Mouse (Mus musculus) forebrain, embryonic 12.5 days (tissue): ENCODE measurements at regions not wholly inside any gene's neighbourhood (a gene's known extent, or its start where the extent isn't known, plus 50 kb on each side); places are given as distances from the start of the nearest gene placed in this dataset.
A peak's percentile ranks its signal among the peaks of the same experiment; 100 is the strongest.

ENCODE experiments used
- ATAC-seq: fragments of 200-750 bp; cut with Nextera tagmentation; 2 replicates; pipeline ENCODE4 v1.8.0; 2017; ENCODE audit warnings: moderate TSS enrichment; ENCODE audit not compliant: low FRiP score
- H3K27ac ChIP-seq: fragments of 300-500 bp; sonication (generic); 2 replicates; pipeline ENCODE4 v1.5.1; 2016; ENCODE audit warnings: mild to moderate bottlenecking
- H3K27me3 ChIP-seq: fragments of 300-500 bp; sonication (generic); 2 replicates; pipeline ENCODE4 v1.6.1; 2016; ENCODE audit warnings: mild to moderate bottlenecking
- H3K36me3 ChIP-seq: fragments of 300-500 bp; sonication (generic); replicated peaks from 2 replicates; pipeline ENCODE4 v1.6.1; 2016; ENCODE audit warnings: mild to moderate bottlenecking
- H3K4me1 ChIP-seq: fragments of 300-500 bp; sonication (generic); 2 replicates; pipeline ENCODE4 v1.6.1; 2016
- H3K4me2 ChIP-seq: fragments of 300-500 bp; sonication (generic); 2 replicates; pipeline ENCODE4 v1.6.1; 2016; ENCODE audit warnings: mild to moderate bottlenecking, moderate library complexity
- H3K4me3 ChIP-seq: fragments of 300-500 bp; sonication (generic); replicated peaks from 2 replicates; pipeline ENCODE4 v1.5.1; 2016; ENCODE audit warnings: mild to moderate bottlenecking
- H3K9ac ChIP-seq: fragments of 300-500 bp; sonication (generic); 2 replicates; pipeline ENCODE4 v1.6.1; 2016; ENCODE audit warnings: mild to moderate bottlenecking
- H3K9me3 ChIP-seq: fragments of 300-500 bp; sonication (generic); 2 replicates; pipeline ENCODE4 v1.6.1; 2016
- WGBS: fragments of 180-500 bp; shearing (Covaris S2); methylation state at CpG from one replicate; pipeline ENCODE4 v1.1.7; 2016; 5-methylcytosine and 5-hydroxymethylcytosine counted together

DNA sequence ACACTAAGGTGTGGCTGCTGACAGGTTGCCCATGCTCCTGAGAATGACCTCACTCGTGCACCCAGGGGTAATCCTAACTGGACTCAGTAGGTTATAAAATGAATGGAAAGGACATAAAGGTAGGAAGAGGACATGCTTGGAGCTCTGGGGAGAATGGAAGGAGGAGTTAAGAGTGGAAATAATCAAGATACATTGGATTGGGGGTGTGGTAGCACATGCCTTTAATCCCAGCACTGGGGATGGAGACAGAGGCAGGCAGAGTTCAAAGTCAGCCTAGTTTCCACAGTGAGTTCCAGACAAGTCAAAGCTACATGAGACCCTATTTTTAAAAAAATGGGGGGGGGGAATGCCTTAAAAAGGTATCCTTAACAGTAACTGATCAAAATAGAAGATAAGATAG, 167.9 kb upstream of the Hnrnpa3 start:
- H3K27me3 ChIP-seq: no peaks in the 10 kb centered on the region
- no peak overlapping the region for H3K4me2 ChIP-seq
- H3K4me3 ChIP-seq: no peak overlapping the region
- H3K36me3 ChIP-seq: no peaks in the 10 kb centered on the region
- H3K27ac ChIP-seq: no peak overlapping the region
- no peak overlapping the region for H3K9ac ChIP-seq
- peaks cover 13% of the 10 kb centered on the region; the same call in 1 of the 2 replicates for H3K4me1 ChIP-seq
- no peaks in the 10 kb centered on the region for H3K9me3 ChIP-seq
- no peak for ATAC-seq
- 84% methylated on average over 1 of the region's 1 CpGs for WGBS

GRCm38 (mm10) chr2:75491789-75492500, 167.1 kb upstream of the Hnrnpa3 start:
- Histone ChIP-seq H3K27me3 (no peaks in the 10 kb centered on the region), H3K36me3 (no peaks in the 10 kb centered on the region), H3K9ac (no peak overlapping the region), H3K27ac (no peak overlapping the region), H3K4me3 (no peak overlapping the region), H3K4me2 (no peak overlapping the region), H3K4me1 (peaks cover 13% of the 10 kb centered on the region; the same call in 1 of the 2 replicates), H3K9me3 (no peaks in the 10 kb centered on the region)
- 39% methylated on average over 3 of the region's 3 CpGs for WGBS
- ATAC-seq: no peak

GRCm38 (mm10) chr2:75492501-75492898, 166.6 kb upstream of the Hnrnpa3 start:
- WGBS: 69% methylated on average over 4 of the region's 4 CpGs
- ATAC-seq: no peak

DNA sequence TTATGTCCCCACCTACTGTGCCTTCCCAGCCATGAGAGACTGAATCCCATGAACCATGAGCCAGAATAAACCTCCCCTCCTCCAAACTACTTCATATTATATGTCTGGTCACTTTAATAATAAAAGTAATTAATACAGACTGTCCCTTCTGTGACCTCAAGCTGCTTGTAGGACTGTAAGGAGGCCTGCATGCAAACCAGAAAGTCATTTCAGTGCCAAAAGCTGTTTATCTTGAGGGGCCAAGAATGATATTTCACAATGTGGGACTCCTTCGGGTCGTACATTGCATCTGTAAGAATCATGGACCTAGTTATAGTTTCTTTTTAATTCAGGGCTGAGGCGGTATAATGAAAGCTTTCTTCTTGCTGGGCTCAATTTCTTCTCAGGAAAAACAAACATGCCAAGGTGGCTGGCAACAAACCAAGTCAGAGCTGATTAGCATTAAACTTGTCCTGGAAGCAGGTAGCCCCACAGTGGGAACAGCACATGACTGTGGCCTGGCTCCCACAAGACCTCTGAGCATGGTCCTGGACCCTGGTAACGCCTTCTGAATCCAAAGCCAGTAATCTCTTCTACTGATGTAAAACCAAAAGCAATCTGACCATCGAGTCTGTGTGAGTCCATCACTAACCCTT, 162.3 kb upstream of the Hnrnpa3 start:
- WGBS: 87% methylated on average over 5 of the region's 5 CpGs
- H3K9me3 ChIP-seq: no peaks in the 10 kb centered on the region
- no peak overlapping the region for H3K4me2 ChIP-seq
- H3K4me1 ChIP-seq: peaks cover 11% of the 10 kb centered on the region; the same call in 1 of the 2 replicates
- no peaks in the 10 kb centered on the region for H3K36me3 ChIP-seq
- H3K27me3 ChIP-seq: no peaks in the 10 kb centered on the region
- H3K9ac ChIP-seq: no peak overlapping the region
- no peak overlapping the region for H3K27ac ChIP-seq
- H3K4me3 ChIP-seq: no peak overlapping the region
- no peak for ATAC-seq

More at GRCm38 (mm10) chr2:75492501-75492898, 166.6 kb upstream of the Hnrnpa3 start:
- no peaks in the 10 kb centered on the region for H3K9me3 ChIP-seq
- no peak overlapping the region for H3K4me3 ChIP-seq
- H3K4me1 ChIP-seq: peaks cover 13% of the 10 kb centered on the region; the same call in 1 of the 2 replicates
- H3K4me2 ChIP-seq: no peak overlapping the region
- no peak overlapping the region for H3K9ac ChIP-seq
- no peak overlapping the region for H3K27ac ChIP-seq
- no peaks in the 10 kb centered on the region for H3K27me3 ChIP-seq
- no peaks in the 10 kb centered on the region for H3K36me3 ChIP-seq

GRCm38 (mm10) chr2:75510223-75510622, 148.8 kb upstream of the Hnrnpa3 start:
- H3K9ac ChIP-seq: no peak overlapping the region
- ATAC-seq: no peak
- H3K4me1 ChIP-seq: peaks cover 9% of the 10 kb centered on the region
- H3K4me3 ChIP-seq: no peak overlapping the region
- no peaks in the 10 kb centered on the region for H3K9me3 ChIP-seq
- no peaks in the 10 kb centered on the region for H3K36me3 ChIP-seq
- H3K27me3 ChIP-seq: no peaks in the 10 kb centered on the region
- no peak overlapping the region for H3K4me2 ChIP-seq
- whole genome bisulfite sequencing: 43% methylated on average over 4 of the region's 4 CpGs
- no peak overlapping the region for H3K27ac ChIP-seq

DNA sequence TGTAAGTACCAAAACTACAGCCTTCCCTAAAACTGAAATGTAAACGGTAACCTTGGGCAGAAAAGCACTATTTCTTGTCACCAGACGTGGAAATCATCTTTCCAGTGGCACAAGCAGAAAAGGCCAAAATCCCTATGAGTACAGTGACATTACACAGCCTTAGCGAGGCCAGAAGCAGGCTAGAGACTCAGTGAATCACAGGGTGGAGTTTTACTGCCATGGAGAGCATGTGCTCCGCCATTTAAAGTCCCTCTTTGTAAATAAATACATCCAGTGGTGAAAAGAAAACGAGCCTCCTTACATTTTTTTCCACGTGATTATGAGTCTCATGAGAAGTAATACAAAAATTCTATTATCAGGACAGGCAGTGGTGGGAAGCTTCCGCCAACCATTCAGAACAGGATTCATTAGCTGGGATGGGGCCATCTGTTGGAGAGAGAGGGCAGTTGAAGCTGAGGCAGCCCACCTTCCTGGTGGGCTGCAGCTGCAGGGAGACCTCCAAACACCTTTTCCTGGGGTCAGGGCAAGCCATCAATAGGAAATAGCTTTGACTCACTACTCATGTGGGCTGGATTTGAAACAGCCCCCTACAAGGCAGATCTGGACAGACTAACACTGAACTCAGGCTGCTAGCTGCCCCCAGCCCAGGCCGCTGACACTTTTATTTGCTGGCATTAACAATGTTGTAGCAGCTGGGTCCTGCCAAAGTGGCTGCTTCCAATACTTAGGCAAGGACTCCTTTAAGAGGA, 146.5 kb upstream of the Hnrnpa3 start:
- Histone ChIP-seq H3K27ac (0 out of 2 replicates have a peak overlapping the region, but pooled peaks have one; percentile 9), H3K9me3 (no peaks in the 10 kb centered on the region), H3K4me3 (no peak overlapping the region), H3K9ac (no peak overlapping the region), H3K4me2 (no peak overlapping the region), H3K4me1 (peaks cover 9% of the 10 kb centered on the region), H3K27me3 (no peaks in the 10 kb centered on the region), H3K36me3 (no peaks in the 10 kb centered on the region)
- ATAC-seq: no peak
- WGBS: 68% methylated on average over 8 of the region's 8 CpGs

DNA sequence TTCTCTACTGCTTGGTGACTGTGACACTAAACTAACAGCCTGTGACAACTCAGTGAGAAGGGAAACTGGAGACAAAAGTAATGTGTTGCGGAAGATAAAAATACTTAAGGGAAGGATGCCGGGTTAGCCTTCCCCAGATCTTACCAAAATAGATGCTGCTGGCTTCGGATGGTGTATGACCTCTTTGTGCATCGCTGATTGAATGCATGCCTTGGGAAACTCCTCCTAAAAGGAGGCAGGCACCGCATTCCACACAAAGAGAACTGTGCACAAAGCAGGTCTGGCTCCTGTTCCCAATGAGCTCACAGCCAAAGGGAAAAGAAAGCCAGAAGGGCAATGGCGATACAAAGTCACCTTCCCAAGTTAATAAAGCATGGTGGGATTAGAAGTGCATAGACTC, 144.9 kb upstream of the Hnrnpa3 start:
- H3K9me3 ChIP-seq: no peaks in the 10 kb centered on the region
- no peaks in the 10 kb centered on the region for H3K27me3 ChIP-seq
- H3K4me1 ChIP-seq: peaks cover 9% of the 10 kb centered on the region
- no peak overlapping the region for H3K27ac ChIP-seq
- H3K36me3 ChIP-seq: no peaks in the 10 kb centered on the region
- no peak for ATAC-seq
- no peak overlapping the region for H3K4me2 ChIP-seq
- 31% methylated on average over 6 of the region's 6 CpGs for WGBS
- H3K9ac ChIP-seq: no peak overlapping the region
- no peak overlapping the region for H3K4me3 ChIP-seq

DNA sequence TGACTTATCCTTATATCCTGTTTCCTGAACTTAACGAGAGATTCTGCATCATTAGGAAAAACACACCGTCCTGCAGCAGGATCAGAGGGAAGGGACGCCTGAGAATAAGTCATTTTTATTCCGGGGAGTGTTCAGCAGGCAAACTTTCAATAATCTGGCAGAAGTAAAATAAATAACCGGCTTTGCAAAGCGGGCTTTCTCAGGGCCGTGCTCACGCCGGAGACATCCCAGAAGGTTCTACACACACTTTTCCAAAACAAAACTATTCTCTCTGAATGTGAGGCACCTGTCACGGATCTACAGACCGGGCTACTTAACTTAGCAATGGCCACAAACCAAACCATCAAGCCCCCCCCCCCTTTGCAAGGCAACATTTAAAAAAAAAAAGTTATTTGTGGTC, 142.8 kb upstream of the Hnrnpa3 start:
- WGBS: 80% methylated on average over 11 of the region's 11 CpGs
- H3K4me3 ChIP-seq: no peak overlapping the region
- no peak overlapping the region for H3K4me2 ChIP-seq
- no peak for ATAC-seq
- H3K27me3 ChIP-seq: no peaks in the 10 kb centered on the region
- no peaks in the 10 kb centered on the region for H3K36me3 ChIP-seq
- H3K9me3 ChIP-seq: no peaks in the 10 kb centered on the region
- no peak overlapping the region for H3K27ac ChIP-seq
- H3K4me1 ChIP-seq: no peaks in the 10 kb centered on the region
- no peak overlapping the region for H3K9ac ChIP-seq

GRCm38 (mm10) chr2:75517096-75517495, 142.0 kb upstream of the Hnrnpa3 start:
- Histone ChIP-seq H3K4me1 (no peaks in the 10 kb centered on the region), H3K4me2 (no peak overlapping the region), H3K27me3 (no peaks in the 10 kb centered on the region), H3K9ac (no peak overlapping the region), H3K36me3 (no peaks in the 10 kb centered on the region), H3K27ac (no peak overlapping the region), H3K9me3 (no peaks in the 10 kb centered on the region), H3K4me3 (no peak overlapping the region)
- ATAC-seq: no peak
- WGBS: 95% methylated on average over 3 of the region's 3 CpGs

- Histone ChIP-seq H3K27ac (no peak overlapping the region), H3K27me3 (no peaks in the 10 kb centered on the region), H3K4me2 (no peak overlapping the region), H3K9ac (no peak overlapping the region), H3K4me3 (no peak overlapping the region), H3K4me1 (no peaks in the 10 kb centered on the region), H3K9me3 (no peaks in the 10 kb centered on the region), H3K36me3 (no peaks in the 10 kb centered on the region)
- WGBS: 83% methylated on average over 1 of the region's 1 CpGs
- ATAC-seq: no peak
Observed at GRCm38 (mm10) chr2:75518607-75519006, 140.5 kb upstream of the Hnrnpa3 start.

DNA sequence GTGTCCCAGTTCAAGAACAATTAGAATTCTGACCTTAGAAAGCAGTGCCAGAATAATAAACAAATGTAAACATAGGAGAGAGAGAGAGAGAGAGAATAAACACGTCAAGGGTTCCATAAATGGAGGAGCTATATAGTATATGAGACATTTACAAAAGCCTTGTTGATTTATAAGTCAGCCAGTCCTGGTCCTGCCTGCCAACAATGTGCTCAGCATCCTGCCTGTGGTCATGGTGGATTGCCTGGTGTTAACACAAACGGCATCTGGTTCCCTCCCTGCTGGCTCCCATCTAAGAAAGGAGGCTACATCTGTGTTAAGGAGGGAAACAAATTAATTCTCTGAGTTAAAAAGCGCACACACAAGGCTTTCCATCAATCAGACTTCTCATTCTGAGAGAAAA, 133.5 kb upstream of the Hnrnpa3 start:
- Histone ChIP-seq H3K9me3 (no peaks in the 10 kb centered on the region), H3K27me3 (no peaks in the 10 kb centered on the region), H3K36me3 (no peaks in the 10 kb centered on the region), H3K9ac (no peak overlapping the region), H3K4me1 (no peaks in the 10 kb centered on the region), H3K4me3 (no peak overlapping the region), H3K27ac (no peak overlapping the region), H3K4me2 (no peak overlapping the region)
- WGBS: 63% methylated on average over 3 of the region's 3 CpGs
- ATAC-seq: no peak

- Histone ChIP-seq H3K4me1 (no peaks in the 10 kb centered on the region), H3K4me3 (no peak overlapping the region), H3K27me3 (no peaks in the 10 kb centered on the region), H3K4me2 (no peak overlapping the region), H3K9me3 (no peaks in the 10 kb centered on the region), H3K27ac (no peak overlapping the region), H3K36me3 (no peaks in the 10 kb centered on the region), H3K9ac (no peak overlapping the region)
- 81% methylated on average over 2 of the region's 2 CpGs for WGBS
- no peak for ATAC-seq
Observed at GRCm38 (mm10) chr2:75528706-75529105, 130.4 kb upstream of the Hnrnpa3 start.
